Mouse (Mus musculus) adipose tissue, adult 10 weeks (tissue): Measurements from ENCODE around the gene Rdm1. TPM values are rescaled to one million over a fixed set of nuclear protein-coding genes. Genes with fewer than 3 reads are reported as not detected.

Experiments
- polyA plus RNA-seq: library from polyadenylated mRNA; stranded (reverse); fragments of 350-450 nt; fragmentation: Illumina TruSeq; extraction: RNeasy Lipid Tissue Mini Kit (QIAGEN cat#74804); gene quantifications from one replicate; pipeline ENCODE4 v1.2.3, GENCODE M21; 2014; ENCODE audit warnings: low read depth, low replicate concordance

Rdm1 gene
- 33.6 TPM for polyA plus RNA-seq

GRCm38 (mm10) chr11:101626995-101627856, at the start of gene Rdm1:
Gene Rdm1 (plus strand): TSS chr11:101627195.

GRCm38 (mm10) chr11:101582054-101583035, 44.6 kb upstream of the Rdm1 start, which contains the start of gene Tmem106a:
Gene Tmem106a (plus strand): TSS chr11:101582242.

GRCm38 (mm10) chr11:101599156-101599555, 27.8 kb upstream of the Rdm1 start, which contains the start of gene Gm11634:
Gene Gm11634 (minus strand): TSS chr11:101599256.

GRCm38 (mm10) chr11:101664825-101665635, 38.0 kb downstream of the Rdm1 start, which contains the start of gene Arl4d:
Gene Arl4d (plus strand): TSS chr11:101665541.

Other genes with a start within 250 kb of the Rdm1 start
- gene Aarsd1, start 209.6 kb upstream of the Rdm1 start, polyA plus RNA-seq, result 37.5 TPM
- 1.8 TPM for gene Gm27029, start 202.4 kb upstream of the Rdm1 start, polyA plus RNA-seq
- gene Rundc1, start 202.1 kb upstream of the Rdm1 start, polyA plus RNA-seq, result 20.2 TPM
- gene Ptges3l, start 201.9 kb upstream of the Rdm1 start, polyA plus RNA-seq, result 19.3 TPM
- 510 TPM for gene Rpl27, start 184.9 kb upstream of the Rdm1 start, polyA plus RNA-seq
- gene Ifi35, start 178.8 kb upstream of the Rdm1 start, polyA plus RNA-seq, result 37.6 TPM
- gene Rnd2, start 162.2 kb upstream of the Rdm1 start, polyA plus RNA-seq, result 13.9 TPM
- gene Vat1, start 161.0 kb upstream of the Rdm1 start, polyA plus RNA-seq, result 95.9 TPM
- gene Brca1, start 75.2 kb upstream of the Rdm1 start, polyA plus RNA-seq, result 0.96 TPM
- gene Nbr1, start 75.0 kb upstream of the Rdm1 start, polyA plus RNA-seq, result 93.6 TPM
- 24.1 TPM for gene Tmem106a, start 45.0 kb upstream of the Rdm1 start, polyA plus RNA-seq
- gene Gm11634, start 27.9 kb upstream of the Rdm1 start, polyA plus RNA-seq, result 1.4 TPM
- 21.8 TPM for gene Arl4d, start 38.3 kb downstream of the Rdm1 start, polyA plus RNA-seq
- gene Dhx8, start 105.7 kb downstream of the Rdm1 start, polyA plus RNA-seq, result 15.2 TPM
- 40.5 TPM for gene Etv4, start 158.2 kb downstream of the Rdm1 start, polyA plus RNA-seq